Mouse (Mus musculus) forebrain, embryonic 15.5 days (tissue): ENCODE measurements around the gene Pik3r1. TPM values are rescaled to one million over a fixed set of nuclear protein-coding genes. Genes with fewer than 3 reads are reported as not detected.
A peak's percentile ranks its signal among the peaks of the same experiment; 100 is the strongest.

ENCODE experiments used
- ATAC-seq: fragments of 200-750 bp; cut with Nextera tagmentation; replicated peaks from 2 replicates; pipeline ENCODE4 v1.8.0; 2017; ENCODE audit warnings: mild to moderate bottlenecking, moderate TSS enrichment, moderate library complexity
- H3K27ac ChIP-seq: fragments of 300-500 bp; sonication (generic); replicated peaks from 2 replicates; pipeline ENCODE4 v1.5.1; 2015; ENCODE audit warnings: mild to moderate bottlenecking, inconsistent platforms
- H3K27me3 ChIP-seq: fragments of 300-500 bp; sonication (generic); 2 replicates; pipeline ENCODE4 v1.6.1; 2015; ENCODE audit warnings: inconsistent platforms
- H3K36me3 ChIP-seq: fragments of 300-500 bp; sonication (generic); 2 replicates; pipeline ENCODE4 v1.6.1; 2015; ENCODE audit warnings: mild to moderate bottlenecking, inconsistent platforms
- H3K4me1 ChIP-seq: fragments of 300-500 bp; sonication (generic); 2 replicates; pipeline ENCODE4 v1.6.1; 2015; ENCODE audit warnings: inconsistent platforms
- H3K4me2 ChIP-seq: fragments of 300-500 bp; sonication (generic); replicated peaks from 2 replicates; pipeline ENCODE4 v1.6.1; 2015; ENCODE audit warnings: mild to moderate bottlenecking, inconsistent platforms
- H3K4me3 ChIP-seq: fragments of 300-500 bp; sonication (generic); 2 replicates; pipeline ENCODE4 v1.5.1; 2015; ENCODE audit warnings: mild to moderate bottlenecking, inconsistent platforms
- H3K9ac ChIP-seq: fragments of 300-500 bp; sonication (generic); replicated peaks from 2 replicates; pipeline ENCODE4 v1.6.1; 2015; ENCODE audit warnings: mild to moderate bottlenecking, inconsistent platforms
- H3K9me3 ChIP-seq: fragments of 300-500 bp; sonication (generic); 2 replicates; pipeline ENCODE4 v1.6.1; 2016; ENCODE audit warnings: inconsistent platforms
- WGBS: fragments of 180-500 bp; shearing (Covaris S2); methylation state at CpG from one replicate; pipeline ENCODE4 v1.1.7; 2015; ENCODE audit warnings: mixed read lengths; 5-methylcytosine and 5-hydroxymethylcytosine counted together
- polyA plus RNA-seq: library from polyadenylated mRNA; unstranded; fragments of >200 nt; fragmentation: Nextera tagmentation; extraction: Ambion mirVana; gene quantifications from 2 replicates; pipeline ENCODE4 v1.2.1, GENCODE M21; 2015

The Pik3r1 gene
- polyA plus RNA-seq, 1 experiment from 2014 or later: 39.3 TPM

DNA sequence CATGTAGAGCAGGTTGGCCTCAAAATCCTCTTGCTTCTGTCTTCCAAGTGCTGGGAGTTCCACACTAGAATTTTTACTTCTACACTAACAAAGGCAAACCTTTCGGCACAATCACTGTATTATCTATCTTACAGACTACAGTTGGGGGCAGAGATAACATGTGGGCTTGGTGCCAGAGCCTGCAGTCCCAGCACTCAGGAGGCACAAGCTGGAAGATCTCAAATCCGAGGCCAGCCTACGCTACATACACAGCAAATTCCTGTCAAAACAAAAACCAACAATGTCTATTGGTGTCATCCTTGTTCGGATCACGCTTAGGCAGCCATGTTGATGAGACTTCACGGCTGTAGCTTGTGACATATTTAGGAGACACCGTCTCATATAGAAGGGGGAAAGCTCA is 36.2 kb downstream of the Pik3r1 start:
- Histone ChIP-seq H3K4me2 (no peak overlapping the region), H3K27ac (no peak overlapping the region), H3K9me3 (no peaks in the 10 kb centered on the region), H3K36me3 (no peaks in the 10 kb centered on the region), H3K9ac (no peak overlapping the region), H3K4me1 (peaks cover 17% of the 10 kb centered on the region; the same call in 1 of the 2 replicates), H3K27me3 (no peaks in the 10 kb centered on the region), H3K4me3 (no peak overlapping the region)
- 83% methylated on average over 7 of the region's 7 CpGs for WGBS
- ATAC-seq: no peak

DNA sequence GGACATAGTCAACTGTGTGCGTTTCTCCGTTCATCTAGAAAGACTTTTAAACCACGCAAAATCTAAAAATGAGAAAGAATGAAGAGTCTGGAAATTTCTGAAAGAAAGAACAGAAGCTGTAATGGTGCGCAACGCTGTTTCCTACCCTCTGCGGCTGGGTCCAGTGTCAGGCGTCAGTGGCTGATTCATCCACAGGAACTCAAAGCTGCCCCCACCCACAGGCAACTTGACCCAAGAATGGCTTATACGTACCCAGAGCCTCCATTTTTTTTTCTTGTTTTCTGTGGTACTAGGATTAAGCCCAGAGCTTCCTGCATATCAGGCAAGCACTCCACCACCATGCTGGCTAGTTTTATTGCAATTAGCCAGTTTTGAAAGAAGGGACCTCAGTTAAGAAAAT is 37.7 kb downstream of the Pik3r1 start:
- 88% methylated on average over 8 of the region's 8 CpGs for WGBS

DNA sequence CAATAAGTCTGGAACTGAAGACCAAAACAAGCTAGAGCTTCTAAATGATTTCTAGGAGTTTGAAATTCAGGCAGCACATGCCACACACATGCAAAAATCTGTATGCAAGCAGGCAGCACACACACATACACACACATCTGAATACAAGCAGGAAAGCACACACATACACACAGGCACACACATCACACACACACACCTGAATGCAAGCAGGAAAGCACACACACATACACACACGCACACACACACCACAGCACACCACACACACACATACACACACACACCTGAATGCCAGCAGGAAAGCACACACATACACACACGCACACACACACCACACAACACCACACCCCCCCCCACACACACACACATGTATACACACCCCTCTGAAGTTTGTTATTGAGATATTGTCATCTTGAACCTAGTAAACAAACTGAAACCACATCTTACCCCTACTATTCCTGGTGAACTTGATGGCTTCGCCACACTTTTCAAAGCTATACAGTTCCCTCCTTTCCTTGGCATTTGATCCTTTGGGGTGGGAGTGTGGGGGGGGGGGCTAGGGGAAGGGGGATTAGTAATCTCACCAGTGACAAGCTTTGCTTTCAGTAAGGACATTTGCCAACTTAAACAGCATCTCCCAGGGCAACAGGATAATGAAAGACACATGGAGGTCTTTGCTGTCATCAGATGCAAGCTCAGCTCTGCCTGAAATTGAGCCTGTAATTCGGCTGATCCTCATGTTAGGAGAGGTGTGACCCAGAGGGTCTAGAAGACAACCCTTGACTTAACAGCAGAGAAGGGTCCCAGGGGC is 38.6 kb downstream of the Pik3r1 start:
- Histone ChIP-seq H3K4me3 (no peak overlapping the region), H3K9me3 (no peaks in the 10 kb centered on the region), H3K4me2 (no peak overlapping the region), H3K27ac (no peak overlapping the region), H3K27me3 (no peaks in the 10 kb centered on the region), H3K36me3 (no peaks in the 10 kb centered on the region), H3K4me1 (peaks cover 11% of the 10 kb centered on the region; the same call in 1 of the 2 replicates), H3K9ac (no peak overlapping the region)
- peak; percentile 41 for ATAC-seq
- 47% methylated on average over 4 of the region's 4 CpGs for WGBS

More for the DNA sequence above, 37.7 kb downstream of the Pik3r1 start:
- Histone ChIP-seq H3K4me1 (peaks cover 14% of the 10 kb centered on the region; the same call in 1 of the 2 replicates), H3K9ac (no peak overlapping the region), H3K36me3 (no peaks in the 10 kb centered on the region), H3K27ac (no peak overlapping the region), H3K9me3 (no peaks in the 10 kb centered on the region), H3K4me3 (no peak overlapping the region), H3K27me3 (no peaks in the 10 kb centered on the region), H3K4me2 (no peak overlapping the region)
- ATAC-seq: no peak

DNA sequence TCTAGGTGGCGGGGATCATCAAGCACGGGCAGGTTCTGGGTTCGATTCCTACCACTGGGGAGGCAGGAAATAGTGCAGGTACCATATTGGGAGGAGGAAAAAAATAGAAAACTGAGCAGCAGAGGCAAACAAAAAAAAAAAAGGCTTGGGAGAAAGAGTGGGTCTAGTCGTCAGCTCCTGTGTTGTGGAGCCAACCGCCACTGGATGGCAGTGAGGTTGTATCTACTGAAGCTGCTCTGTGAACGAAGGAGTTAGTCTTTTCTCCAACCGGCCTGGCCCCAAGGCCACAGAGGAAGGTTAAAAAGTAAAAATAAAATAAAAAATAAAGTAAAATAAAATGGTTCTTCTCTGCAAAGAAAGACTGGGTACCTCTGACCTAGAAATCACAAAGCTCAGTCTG is 39.2 kb downstream of the Pik3r1 start:
- Histone ChIP-seq H3K4me1 (peaks cover 8% of the 10 kb centered on the region; the same call in 1 of the 2 replicates), H3K36me3 (no peaks in the 10 kb centered on the region), H3K9me3 (no peaks in the 10 kb centered on the region), H3K27me3 (no peaks in the 10 kb centered on the region), H3K27ac (no peak overlapping the region), H3K4me2 (no peak overlapping the region), H3K9ac (no peak overlapping the region), H3K4me3 (no peak overlapping the region)
- 63% methylated on average over 7 of the region's 7 CpGs for WGBS
- peak; percentile 56; the same call in 1 of the 2 replicates for ATAC-seq

DNA sequence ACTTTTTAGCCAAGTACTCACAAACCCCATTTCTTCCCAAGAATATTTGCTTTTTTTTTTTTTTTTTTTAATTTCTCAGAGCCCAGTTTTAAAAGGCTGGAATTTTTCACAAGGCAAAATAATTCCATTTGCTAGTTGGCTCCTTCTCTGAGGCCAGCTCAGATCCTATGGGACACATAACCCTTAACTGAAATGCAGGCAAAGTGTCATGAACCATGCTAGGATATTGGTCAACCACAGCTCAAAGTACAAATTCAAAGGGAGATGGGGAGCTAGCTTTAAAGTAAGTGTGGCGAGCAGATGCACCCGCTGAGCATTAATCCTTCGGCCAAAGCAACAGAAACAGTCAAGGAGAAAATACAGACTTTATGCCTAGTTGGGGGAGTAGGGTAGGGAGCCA is 39.7 kb downstream of the Pik3r1 start:
- H3K27ac ChIP-seq: no peak overlapping the region
- no peaks in the 10 kb centered on the region for H3K9me3 ChIP-seq
- 82% methylated on average over 3 of the region's 3 CpGs for WGBS
- H3K4me3 ChIP-seq: no peak overlapping the region
- no peaks in the 10 kb centered on the region for H3K27me3 ChIP-seq
- H3K9ac ChIP-seq: no peak overlapping the region
- H3K36me3 ChIP-seq: no peaks in the 10 kb centered on the region
- H3K4me1 ChIP-seq: peaks cover 8% of the 10 kb centered on the region; the same call in 1 of the 2 replicates
- no peak for ATAC-seq
- no peak overlapping the region for H3K4me2 ChIP-seq

DNA sequence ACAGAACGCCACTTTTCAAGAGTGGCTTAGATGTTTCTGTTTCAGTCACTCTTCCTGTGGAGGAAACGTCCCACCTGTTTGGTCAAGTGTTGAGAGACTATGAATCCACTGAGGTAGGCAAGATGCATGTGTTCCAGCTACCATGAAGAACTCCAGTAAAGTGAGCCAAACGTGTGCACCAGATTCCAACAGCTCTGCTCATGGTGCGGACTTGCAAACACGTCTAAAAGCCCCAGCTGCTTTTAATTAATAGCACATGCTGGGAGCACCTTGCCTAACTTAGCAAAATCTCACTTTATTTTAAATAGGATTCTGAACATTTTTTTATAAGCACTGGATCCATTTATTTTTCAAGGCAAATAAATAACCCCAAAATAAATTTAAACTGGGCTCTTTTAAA is 40.2 kb downstream of the Pik3r1 start:
- Histone ChIP-seq H3K4me2 (no peak overlapping the region), H3K4me3 (no peak overlapping the region), H3K27ac (no peak overlapping the region), H3K27me3 (no peaks in the 10 kb centered on the region), H3K9me3 (no peaks in the 10 kb centered on the region), H3K36me3 (no peaks in the 10 kb centered on the region), H3K4me1 (peaks cover 8% of the 10 kb centered on the region; the same call in 1 of the 2 replicates), H3K9ac (no peak overlapping the region)
- 68% methylated on average over 5 of the region's 5 CpGs for WGBS
- no peak for ATAC-seq

DNA sequence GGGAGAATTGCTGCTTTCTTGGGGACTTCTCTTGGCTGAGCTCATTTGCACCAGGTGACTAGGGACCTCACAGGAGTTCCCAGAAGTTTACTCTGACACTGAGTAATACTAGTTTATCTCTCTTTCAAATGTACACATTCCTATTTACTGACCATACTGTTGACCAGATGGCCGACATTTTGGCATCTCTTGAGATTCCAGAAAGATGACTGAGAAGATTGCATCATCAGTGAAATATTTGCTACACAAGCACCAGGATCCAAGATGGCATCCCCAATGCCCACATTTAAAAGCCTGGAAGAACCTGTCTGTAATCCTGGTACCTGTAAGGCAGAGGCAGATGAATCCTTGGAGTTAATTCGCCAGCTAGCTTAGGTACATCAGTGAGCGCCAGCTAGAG is 41.1 kb downstream of the Pik3r1 start:
- Histone ChIP-seq H3K27me3 (no peaks in the 10 kb centered on the region), H3K4me1 (peaks cover 8% of the 10 kb centered on the region; the same call in 1 of the 2 replicates), H3K27ac (no peak overlapping the region), H3K4me3 (no peak overlapping the region), H3K9ac (no peak overlapping the region), H3K9me3 (no peaks in the 10 kb centered on the region), H3K36me3 (no peaks in the 10 kb centered on the region), H3K4me2 (no peak overlapping the region)
- ATAC-seq: no peak
- WGBS: 93% methylated on average over 3 of the region's 3 CpGs

DNA sequence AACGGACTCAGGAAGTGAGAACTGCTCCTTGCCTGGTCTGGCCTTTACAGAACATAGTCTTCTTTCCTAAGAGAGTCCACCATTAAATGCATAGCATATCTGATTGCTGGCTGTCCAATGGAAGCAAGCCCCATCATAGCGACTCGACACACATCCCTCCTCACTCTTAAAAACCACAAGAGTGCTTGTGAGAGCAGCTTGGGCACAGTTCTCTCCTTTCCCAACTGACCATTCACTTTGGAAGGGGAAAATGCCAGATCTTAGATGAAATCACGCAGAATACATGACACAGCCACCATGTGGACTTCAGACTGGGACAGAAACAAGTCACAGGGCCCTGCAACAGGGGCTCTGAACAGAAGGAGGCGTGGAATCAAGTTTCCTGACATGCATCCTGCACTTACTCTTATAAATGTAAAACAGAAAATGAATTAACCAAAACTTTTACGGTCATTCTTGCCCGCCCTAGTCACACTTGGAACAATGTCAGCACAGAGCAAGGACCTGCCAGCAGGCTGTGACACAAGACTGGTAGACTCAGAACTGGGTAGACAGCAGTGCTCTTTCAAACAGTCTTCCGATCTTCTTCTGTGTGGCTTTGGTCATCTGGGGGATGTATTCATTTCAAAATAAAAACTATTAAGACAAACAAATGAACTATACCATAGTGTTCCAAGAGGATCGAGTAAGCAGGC is 46.0 kb downstream of the Pik3r1 start:
- ATAC-seq: no peak
- Histone ChIP-seq H3K9ac (no peak overlapping the region), H3K4me3 (no peak overlapping the region), H3K27ac (no peak overlapping the region), H3K4me2 (no peak overlapping the region), H3K4me1 (peaks cover 6% of the 10 kb centered on the region), H3K27me3 (no peaks in the 10 kb centered on the region), H3K9me3 (no peaks in the 10 kb centered on the region), H3K36me3 (no peaks in the 10 kb centered on the region)
- WGBS: 93% methylated on average over 9 of the region's 9 CpGs

DNA sequence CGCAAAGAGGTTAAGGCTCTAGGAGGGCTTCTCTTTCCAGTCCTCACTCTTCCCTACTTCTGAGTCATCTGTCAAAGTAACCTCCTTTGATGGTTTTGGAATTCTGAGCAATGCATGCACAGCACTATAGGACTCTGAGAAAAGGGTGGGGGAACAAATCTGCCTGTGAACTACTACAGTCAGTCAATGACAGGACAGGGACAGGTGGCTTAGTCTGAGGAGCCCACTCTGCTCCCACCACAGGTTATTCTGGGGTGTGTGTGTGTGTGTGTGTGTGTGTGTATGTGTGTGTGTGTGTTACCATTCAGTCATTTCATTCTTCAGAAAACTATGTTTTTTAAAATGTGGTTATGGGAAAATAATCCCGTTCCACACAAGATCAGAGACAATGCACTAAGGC is 46.9 kb downstream of the Pik3r1 start:
- Histone ChIP-seq H3K36me3 (no peaks in the 10 kb centered on the region), H3K27ac (no peak overlapping the region), H3K27me3 (no peaks in the 10 kb centered on the region), H3K4me3 (no peak overlapping the region), H3K9me3 (no peaks in the 10 kb centered on the region), H3K4me2 (no peak overlapping the region), H3K4me1 (peaks cover 6% of the 10 kb centered on the region), H3K9ac (no peak overlapping the region)
- no peak for ATAC-seq
- WGBS: 97% methylated on average over 1 of the region's 2 CpGs

DNA sequence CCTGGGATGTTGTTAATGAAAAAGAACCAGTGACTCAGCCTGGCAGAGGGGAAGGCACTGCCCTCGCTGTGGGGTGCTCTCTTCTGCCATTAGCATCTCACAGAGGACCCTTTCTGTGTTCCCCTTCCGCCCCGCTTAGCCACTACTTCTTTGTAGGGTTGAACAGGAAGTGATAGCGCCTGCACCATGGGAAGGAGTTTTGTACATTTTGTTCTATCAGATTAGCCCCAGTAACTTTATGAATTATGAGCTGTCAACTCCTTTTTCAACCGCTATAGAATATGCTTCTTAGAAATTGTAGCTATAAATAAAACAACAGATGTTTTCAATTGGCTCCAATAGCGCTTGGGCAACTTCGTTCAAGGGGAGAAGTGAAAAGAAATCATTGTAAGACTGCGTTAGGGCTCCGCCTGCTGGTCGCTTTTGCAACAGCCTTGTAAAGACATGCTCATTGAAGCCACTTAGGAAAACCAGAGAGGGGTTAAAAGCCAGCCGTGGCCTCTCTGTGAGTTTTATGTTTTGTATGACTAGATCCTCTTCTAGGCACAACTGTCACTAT is 48.6 kb downstream of the Pik3r1 start:
- H3K9me3 ChIP-seq: no peaks in the 10 kb centered on the region
- H3K27me3 ChIP-seq: no peaks in the 10 kb centered on the region
- H3K4me3 ChIP-seq: peak overlapping the region; percentile 3; the same call in 1 of the 2 replicates
- peak overlapping the region; percentile 33 for H3K4me2 ChIP-seq
- 10% methylated on average over 11 of the region's 11 CpGs for WGBS
- H3K27ac ChIP-seq: peak overlapping the region; percentile 44
- H3K9ac ChIP-seq: no peak overlapping the region
- H3K36me3 ChIP-seq: no peaks in the 10 kb centered on the region
- peaks cover 6% of the 10 kb centered on the region for H3K4me1 ChIP-seq
- ATAC-seq: peak; percentile 68

DNA sequence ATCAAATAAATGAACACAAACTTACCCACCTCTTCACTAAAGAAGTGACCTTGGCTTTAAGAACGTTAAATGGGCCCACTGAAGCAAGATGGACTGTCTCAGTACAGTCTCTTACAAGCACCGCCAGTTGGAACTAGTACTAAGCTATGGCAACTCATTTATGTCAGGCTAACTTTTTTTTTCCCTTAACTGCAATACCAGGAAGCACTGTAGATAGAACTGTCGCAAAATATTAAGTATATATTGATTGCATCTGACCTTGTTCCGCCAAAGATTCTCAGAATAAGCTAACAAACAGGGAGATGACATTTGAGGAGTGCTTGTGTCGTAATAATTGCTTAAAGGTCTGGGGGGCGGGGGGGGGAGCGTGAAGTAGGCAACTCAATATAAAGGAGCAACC is 49.3 kb downstream of the Pik3r1 start:
- no peak for ATAC-seq
- Histone ChIP-seq H3K27me3 (no peaks in the 10 kb centered on the region), H3K9me3 (no peaks in the 10 kb centered on the region), H3K36me3 (no peaks in the 10 kb centered on the region), H3K4me3 (no peak overlapping the region), H3K9ac (no peak overlapping the region), H3K4me2 (no peak overlapping the region), H3K27ac (no peak overlapping the region), H3K4me1 (peaks cover 6% of the 10 kb centered on the region)
- 58% methylated on average over 7 of the region's 7 CpGs for WGBS

DNA sequence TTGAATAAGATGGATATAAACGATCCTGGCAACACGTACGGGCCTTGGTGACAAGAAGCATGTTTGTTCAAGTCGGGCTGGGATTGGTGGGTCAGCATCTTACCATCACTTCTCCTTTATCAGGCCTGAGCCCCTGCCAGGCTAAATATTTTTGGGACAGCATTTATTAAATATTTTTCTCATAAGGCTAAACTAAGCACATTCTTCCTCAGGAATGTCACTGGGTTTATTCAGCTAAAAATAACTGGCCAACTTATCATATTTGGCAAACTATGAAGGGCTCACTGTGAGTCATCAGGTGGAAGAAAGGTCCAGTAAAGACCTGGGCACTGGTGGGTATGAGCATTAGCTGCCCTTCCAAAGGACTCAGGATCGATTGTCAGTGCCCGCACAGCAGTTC is 50.2 kb downstream of the Pik3r1 start:
- no peak for ATAC-seq
- Histone ChIP-seq H3K4me1 (peaks cover 6% of the 10 kb centered on the region), H3K4me2 (no peak overlapping the region), H3K9ac (no peak overlapping the region), H3K27ac (no peak overlapping the region), H3K36me3 (no peaks in the 10 kb centered on the region), H3K4me3 (no peak overlapping the region), H3K27me3 (no peaks in the 10 kb centered on the region), H3K9me3 (no peaks in the 10 kb centered on the region)
- WGBS: 71% methylated on average over 6 of the region's 6 CpGs
